In the genomic region with DNA sequence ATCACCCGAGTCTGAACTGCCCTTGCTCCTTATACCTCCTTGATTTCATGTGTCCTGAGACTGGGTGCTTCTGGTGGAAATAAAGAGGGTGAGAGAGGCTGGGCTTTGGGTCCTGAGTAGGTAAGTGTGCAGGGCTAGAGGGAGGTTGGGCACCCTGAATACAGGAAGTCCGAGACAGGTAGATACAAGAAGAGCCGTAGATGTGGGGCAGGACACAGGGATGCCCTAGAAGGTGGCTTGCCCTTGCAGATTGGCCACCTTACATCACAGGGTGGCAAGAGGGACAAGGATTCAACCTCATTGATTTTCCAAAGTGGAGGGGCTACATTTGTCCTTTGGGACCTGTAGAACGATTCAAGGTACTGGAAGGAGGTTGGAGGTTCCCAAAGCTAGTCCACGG, we compare ENCODE assay signal across 19 mouse cellular contexts. TPM values are rescaled to one million over a fixed set of nuclear protein-coding genes. Genes with fewer than 3 reads are reported as not detected.
"Had no signal": no experiment of that assay in that cellular context is flagged by ENCODE, and none has a peak within 500 bp of the region (broad histone marks: within the 10 kb centered on the region; RNA-seq: fewer than 3 reads in every experiment).

No protein-coding gene starts in this region.

- H3K4me2 ChIP-seq: kidney, embryonic 15.5 days; liver, embryonic 13.5 days; midbrain, embryonic 12.5 days; neural tube, embryonic 12.5 days had no signal

- H3K4me1 ChIP-seq: kidney, embryonic 15.5 days; liver, embryonic 13.5 days; midbrain, embryonic 12.5 days; neural tube, embryonic 12.5 days had no signal

- H3K36me3 ChIP-seq: kidney, embryonic 15.5 days; liver, embryonic 13.5 days; midbrain, embryonic 12.5 days; neural tube, embryonic 12.5 days had no signal

- H3K4me3 ChIP-seq: kidney, embryonic 15.5 days; left cerebral cortex, adult 2 months; liver, embryonic 13.5 days; midbrain, embryonic 12.5 days; neural tube, embryonic 12.5 days had no signal

- DNase-seq: kidney, adult 11 months; kidney, adult 8-10 months; kidney, postnatal 10 days; kidney, postnatal 36 days; layer of hippocampus, postnatal 36 days; liver, embryonic 13.5 days; lung, adult 2 months; lung, postnatal 14 days; lung, postnatal 4 days; right cerebral cortex, postnatal 4 days; thymus, adult 2 months; thymus, postnatal 14 days; thymus, postnatal 4 days had no signal

- H3K9ac ChIP-seq: kidney, embryonic 15.5 days; liver, embryonic 13.5 days; midbrain, embryonic 12.5 days; neural tube, embryonic 12.5 days had no signal

- H3K9me3 ChIP-seq: kidney, embryonic 15.5 days; liver, embryonic 13.5 days; midbrain, embryonic 12.5 days; neural tube, embryonic 12.5 days had no signal

- H3K27me3 ChIP-seq: kidney, embryonic 15.5 days; liver, embryonic 13.5 days; midbrain, embryonic 12.5 days; neural tube, embryonic 12.5 days had no signal

- H3K27ac ChIP-seq: kidney, embryonic 15.5 days; left cerebral cortex, adult 2 months; liver, embryonic 13.5 days; midbrain, embryonic 12.5 days; neural tube, embryonic 12.5 days; stomach, postnatal 0 days had no signal

RNA-seq across cellular contexts. Expression of gene Syt16, which starts 45.8 kb away (rescaled TPM):
- polyA plus RNA-seq: liver, adult 2 months; lung, adult 2 months; thymus, adult 2 months had no signal
